Mouse (Mus musculus): ENCODE data around the gene Zfp110. TPM values are rescaled to one million over a fixed set of nuclear protein-coding genes. Genes with fewer than 3 reads are reported as not detected.
"Not testable (repeated sequence)": the region's sequence is repeated elsewhere in the genome, so short reads cannot be mapped to it uniquely, and the experiment has no call there.

Zfp110 gene
- total RNA-seq (2015; ENCODE audit: low replicate concordance) (14.3 and 14.4 TPM in 2 replicates), total RNA-seq (2017; ENCODE audit: low replicate concordance) (16.6 and 20.9 TPM in 2 replicates)

DNA sequence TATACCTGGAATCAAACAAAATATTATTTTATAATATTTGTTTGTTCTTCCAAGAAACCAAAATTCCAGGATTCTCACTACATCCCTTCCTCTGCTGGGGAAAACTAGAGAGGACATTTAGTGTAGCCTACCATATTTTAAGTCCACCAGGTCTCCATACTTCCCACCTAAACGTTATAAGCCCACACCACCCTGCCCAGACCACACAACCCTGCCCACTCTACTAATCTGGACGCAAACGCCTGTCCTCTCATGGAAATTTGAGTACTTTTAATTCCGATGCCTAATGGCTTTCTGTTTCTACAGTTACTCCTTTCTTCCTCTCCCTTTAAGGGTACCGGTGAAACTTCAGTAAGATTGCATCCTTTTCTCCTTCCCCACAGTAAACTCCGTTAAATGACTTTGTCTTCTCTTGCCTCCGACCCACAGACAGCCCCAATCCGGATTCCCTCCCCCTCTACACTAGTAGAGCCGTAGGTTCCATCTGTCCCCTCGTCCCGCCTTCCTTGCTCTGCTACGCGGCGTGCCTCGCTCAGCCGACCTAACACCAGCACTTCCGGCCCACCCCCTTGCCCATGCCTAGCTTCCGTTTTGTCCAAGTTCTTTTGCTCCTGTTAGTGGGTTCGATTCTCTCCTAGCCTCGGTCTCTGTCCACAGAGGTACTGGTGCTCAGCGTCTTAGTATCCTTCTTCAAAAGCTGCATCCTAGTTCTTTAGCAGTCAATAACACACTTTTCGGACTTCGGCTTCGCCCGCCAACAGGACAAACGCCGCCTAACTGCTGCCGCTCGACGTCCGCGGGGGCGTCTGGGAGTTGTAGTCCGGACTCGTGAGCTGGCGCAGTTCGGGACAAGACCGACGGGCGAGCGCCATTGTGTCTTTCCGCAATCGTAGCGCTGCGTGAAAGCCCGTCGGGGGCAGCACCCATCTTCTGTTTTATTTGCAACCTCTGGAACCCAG lies at the start of gene Zfp110:
Gene Zfp110 (plus strand): TSS at position 600 of the 959 bp plus-strand sequence.
- peak; percentile 98 for ATAC-seq (replicated peaks; ENCODE audit: low FRiP score, poor library complexity, severe bottlenecking)

DNA sequence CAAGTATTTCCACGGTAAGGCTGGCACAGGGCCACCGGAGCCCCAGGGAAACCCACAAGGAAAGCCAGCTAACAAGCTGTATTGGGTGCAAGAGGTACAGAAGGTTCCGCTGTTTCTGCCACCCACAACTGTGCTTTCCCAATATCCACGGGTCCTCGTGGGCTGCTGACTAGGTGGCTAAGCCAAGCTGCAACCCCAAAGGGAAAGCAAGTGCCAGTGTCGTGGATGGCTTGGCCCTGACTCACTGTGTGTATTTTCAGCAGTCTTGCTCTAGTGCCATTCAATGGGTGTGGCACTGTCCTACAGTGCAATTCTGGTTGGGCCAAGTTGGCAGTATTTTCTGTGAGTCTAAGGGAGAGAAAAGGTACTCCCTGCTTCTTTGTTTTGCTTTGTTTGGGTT lies 47.2 kb upstream of the Zfp110 start:
- no peak for ATAC-seq (replicated peaks; ENCODE audit: low FRiP score, poor library complexity, severe bottlenecking)

GRCm38 (mm10) chr7:12788025-12788424 lies 46.5 kb upstream of the Zfp110 start:
- no peak for ATAC-seq (replicated peaks; ENCODE audit: low FRiP score, poor library complexity, severe bottlenecking)

- not testable (repeated sequence) for ATAC-seq (replicated peaks; ENCODE audit: low FRiP score, poor library complexity, severe bottlenecking)
Measured at GRCm38 (mm10) chr7:12792624-12793023, 41.9 kb upstream of the Zfp110 start.

DNA sequence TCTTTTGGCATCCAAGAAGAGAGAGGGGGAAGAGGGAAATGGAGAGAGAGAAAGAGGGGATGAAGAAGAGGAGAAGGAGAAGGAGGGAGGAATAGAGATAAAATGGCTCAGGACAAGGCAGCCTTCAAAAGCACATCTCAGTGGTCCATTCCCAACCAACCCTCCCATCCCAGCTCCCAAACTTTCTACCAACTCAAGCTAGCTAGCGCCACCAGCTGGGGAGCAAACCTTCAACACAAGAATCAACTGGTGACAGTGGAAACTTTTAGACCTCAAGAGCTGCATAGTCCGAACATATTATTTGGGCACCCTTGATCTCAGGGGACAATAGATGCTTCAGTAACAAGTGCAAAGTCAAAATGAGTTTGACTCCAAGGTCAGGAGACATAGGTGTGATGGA lies 36.6 kb upstream of the Zfp110 start:
- ATAC-seq (replicated peaks; ENCODE audit: low FRiP score, poor library complexity, severe bottlenecking), result no peak

GRCm38 (mm10) chr7:12799554-12799953 lies 35.0 kb upstream of the Zfp110 start:
- no peak for ATAC-seq (replicated peaks; ENCODE audit: low FRiP score, poor library complexity, severe bottlenecking)

- ATAC-seq (replicated peaks; ENCODE audit: low FRiP score, poor library complexity, severe bottlenecking), result no peak
Measured at GRCm38 (mm10) chr7:12802866-12803726, 31.5 kb upstream of the Zfp110 start, which contains the start of gene Zscan18. TSS of gene Zscan18 (minus strand) at chr7:12803635.

DNA sequence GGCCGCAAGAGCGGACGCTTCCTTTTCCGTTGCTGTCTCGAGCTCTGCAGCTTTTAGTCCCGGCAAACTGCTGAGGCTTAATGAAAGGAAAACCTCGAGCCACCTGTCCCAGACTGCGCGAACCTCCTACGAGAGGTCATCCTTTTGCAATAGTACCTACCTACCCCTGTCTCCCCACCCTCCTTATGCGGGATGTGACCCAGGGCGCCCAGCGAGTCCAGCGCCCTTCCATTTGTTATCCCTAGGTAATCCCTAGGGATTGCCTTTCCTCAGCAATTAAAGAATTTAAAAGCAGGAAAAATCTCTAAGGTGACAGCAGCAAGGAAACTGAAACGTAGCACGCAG lies 30.9 kb upstream of the Zfp110 start:
- ATAC-seq (replicated peaks; ENCODE audit: low FRiP score, poor library complexity, severe bottlenecking), result no peak

- ATAC-seq (replicated peaks; ENCODE audit: low FRiP score, poor library complexity, severe bottlenecking), result no peak
Measured at GRCm38 (mm10) chr7:12815566-12815965, 19.0 kb upstream of the Zfp110 start.

- ATAC-seq (replicated peaks; ENCODE audit: low FRiP score, poor library complexity, severe bottlenecking), result peak; percentile 99
Measured at GRCm38 (mm10) chr7:12818521-12819295, 15.9 kb upstream of the Zfp110 start, which contains the start of gene Zfp329. TSS of gene Zfp329 (minus strand) at chr7:12818858.

- peak; percentile 36 for ATAC-seq (replicated peaks; ENCODE audit: low FRiP score, poor library complexity, severe bottlenecking)
Measured at GRCm38 (mm10) chr7:12835193-12835671, 671 bp downstream of the Zfp110 start.

- no peak for ATAC-seq (replicated peaks; ENCODE audit: low FRiP score, poor library complexity, severe bottlenecking)
Measured at GRCm38 (mm10) chr7:12835779-12836178, 1.2 kb downstream of the Zfp110 start.

GRCm38 (mm10) chr7:12874301-12874700 lies 39.7 kb downstream of the Zfp110 start:
- ATAC-seq (replicated peaks; ENCODE audit: low FRiP score, poor library complexity, severe bottlenecking), result no peak

DNA sequence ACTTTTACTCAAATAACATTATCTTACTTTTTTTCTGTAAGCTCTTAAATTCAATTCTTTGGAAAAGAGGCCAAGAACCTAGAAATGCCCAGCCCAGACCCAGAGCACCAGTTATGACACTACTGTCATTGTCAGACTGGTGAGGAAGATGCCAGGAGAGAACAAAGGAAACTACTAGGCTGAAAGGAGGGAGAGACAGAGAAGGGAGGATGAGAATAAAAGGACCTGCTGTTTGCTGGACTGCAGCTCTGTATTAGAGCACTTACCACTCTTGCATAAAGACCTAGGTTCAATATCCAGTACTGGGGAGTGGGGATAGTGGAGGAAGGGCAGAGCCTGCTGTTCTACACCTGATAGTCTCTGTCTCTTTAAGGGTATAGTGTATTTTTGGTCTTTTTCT lies 45.5 kb downstream of the Zfp110 start:
- ATAC-seq (replicated peaks; ENCODE audit: low FRiP score, poor library complexity, severe bottlenecking), result no peak

DNA sequence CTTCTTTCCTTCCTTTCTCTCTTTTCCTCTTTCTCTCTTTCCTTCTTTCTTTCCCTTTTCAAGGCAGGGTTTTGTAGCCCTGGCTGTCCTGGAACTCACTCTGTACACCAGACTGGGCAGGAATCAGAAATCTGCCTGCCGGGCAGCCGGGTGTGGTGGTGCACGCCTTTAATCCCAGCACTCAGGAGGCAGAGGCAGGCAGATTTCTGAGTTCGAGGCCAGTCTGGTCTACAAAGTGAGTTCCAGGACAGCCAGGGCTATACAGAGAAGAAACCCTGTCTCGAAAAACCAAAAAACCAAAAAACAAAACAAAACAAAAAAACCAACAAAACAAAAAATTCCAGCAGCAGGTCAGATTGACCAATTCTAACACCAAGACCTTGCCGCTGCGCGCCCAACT lies 45.9 kb downstream of the Zfp110 start:
- ATAC-seq (replicated peaks; ENCODE audit: low FRiP score, poor library complexity, severe bottlenecking), result not testable (repeated sequence)

- peak; percentile 99 for ATAC-seq (replicated peaks; ENCODE audit: low FRiP score, poor library complexity, severe bottlenecking)
Measured at GRCm38 (mm10) chr7:12880911-12881660, 46.5 kb downstream of the Zfp110 start, which contains the start of gene Zfp128. TSS of gene Zfp128 (plus strand) at chr7:12881177.

DNA sequence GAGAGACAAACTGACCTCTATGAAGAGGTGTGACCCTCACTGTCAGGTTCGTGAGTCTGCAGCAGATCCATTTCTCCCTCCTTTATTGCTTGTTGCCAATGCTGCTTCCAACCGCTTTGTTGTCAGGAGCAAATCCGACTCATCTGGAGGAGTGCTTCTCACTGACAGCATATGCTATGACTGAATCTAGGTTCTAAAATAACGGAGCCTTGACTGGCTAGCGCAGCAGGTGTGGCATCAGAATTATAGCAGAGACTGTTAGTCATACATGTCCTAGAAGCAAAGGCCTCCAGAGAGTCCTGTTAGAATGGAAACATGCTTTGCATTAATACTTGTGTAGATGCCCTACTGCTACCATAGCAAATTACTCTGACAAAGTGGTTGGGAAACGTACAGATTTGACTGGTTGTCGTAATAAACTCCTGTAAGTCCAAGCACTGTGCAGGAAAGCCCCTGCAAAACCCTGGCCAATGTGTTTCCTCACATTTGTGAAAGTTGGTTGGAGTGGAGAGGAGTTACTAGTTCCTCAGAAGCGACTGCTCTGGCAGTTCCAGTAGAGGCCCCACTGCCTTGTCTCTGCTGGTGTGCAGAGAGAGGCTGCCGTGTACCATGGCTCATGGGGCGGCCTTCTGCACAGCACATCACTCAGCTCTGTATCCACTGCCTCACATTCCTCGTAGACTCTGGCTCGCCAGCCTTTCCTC lies 52.2 kb downstream of the Zfp110 start:
- no peak for ATAC-seq (replicated peaks; ENCODE audit: low FRiP score, poor library complexity, severe bottlenecking)

GRCm38 (mm10) chr7:12887585-12887984 lies 53.0 kb downstream of the Zfp110 start:
- no peak for ATAC-seq (replicated peaks; ENCODE audit: low FRiP score, poor library complexity, severe bottlenecking)
